Mouse (Mus musculus): ENCODE measurements around the gene Cypt15.
"Not testable (repeated sequence)": the region's sequence is repeated elsewhere in the genome, so short reads cannot be mapped to it uniquely, and the experiment has no call there.

- not testable (repeated sequence) for TF ChIP-seq CTCF (IDR thresholded peaks at IDR 0.05; ENCODE audit: extremely low read depth, insufficient read depth, insufficient read length, insufficient replicate concordance); POLR2A (IDR thresholded peaks at IDR 0.05; ENCODE audit: low read depth, low read length)
Observed at GRCm38 (mm10) chrX:39345967-39346366, at the start of gene Cypt15.

All from spleen, adult 2 months (tissue).